In the genomic region with DNA sequence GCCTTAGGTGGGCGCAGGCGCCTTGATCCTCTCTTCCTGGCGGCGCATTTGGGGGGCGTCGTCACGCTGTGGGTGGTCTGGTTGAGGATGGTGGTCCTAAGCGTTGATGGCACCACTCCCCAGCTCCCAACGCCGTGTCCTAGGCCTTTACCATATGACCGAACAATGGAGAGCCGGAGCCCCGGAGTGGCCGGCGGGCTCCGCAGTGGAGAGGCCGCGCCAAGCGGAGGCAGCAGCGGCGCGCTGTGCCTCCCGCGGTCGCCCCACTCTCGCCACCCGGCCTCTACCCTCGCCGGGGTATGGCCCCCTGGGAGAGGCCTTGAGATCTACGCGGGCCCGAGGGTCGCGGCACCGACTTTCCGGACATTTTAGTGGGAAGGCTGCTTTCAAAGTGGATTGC, we compare ENCODE assay signal across 8 mouse cellular contexts. TPM values are rescaled to one million over a fixed set of nuclear protein-coding genes. Genes with fewer than 3 reads are reported as not detected.
DNase-seq lines count a peak whose midpoint lies in the region; ATAC-seq lines count a peak whose summit lies in the region.

No protein-coding gene starts in this region.

- peaks cover 29% of the 10 kb centered on the region for H3K36me3 ChIP-seq in intestine, embryonic 14.5 days (ENCODE audit: control insufficient read depth, insufficient read depth, low read length)

- peak; percentile 5; the same call in 1 of the 2 replicates for ATAC-seq in erythroblast, adult 5-6 weeks (replicated peaks; ENCODE audit: low FRiP score, poor library complexity, severe bottlenecking)
- ATAC-seq in intestine, embryonic 14.5 days (replicated peaks; ENCODE audit: low FRiP score, low TSS enrichment, low read depth) = peak; percentile 37
- ATAC-seq in megakaryocyte progenitor cell, adult 5-6 weeks (replicated peaks; ENCODE audit: poor library complexity) = peak; percentile 17

- peak overlapping the region; percentile 82 for H3K4me2 ChIP-seq in intestine, embryonic 14.5 days (ENCODE audit: low read length)

- no peaks in the 10 kb centered on the region for H3K27me3 ChIP-seq in intestine, embryonic 14.5 days (replicated peaks; ENCODE audit: control insufficient read depth, insufficient read depth, low read length)

- H3K4me1 ChIP-seq in intestine, embryonic 14.5 days (replicated peaks; ENCODE audit: control insufficient read depth, insufficient read depth, low read length) = peaks cover 18% of the 10 kb centered on the region

- H3K9me3 ChIP-seq in intestine, embryonic 14.5 days (ENCODE audit: control insufficient read depth, low read length) = no peaks in the 10 kb centered on the region

- WGBS in intestine, embryonic 14.5 days = under 1% methylated on average over 34 of the region's 36 CpGs

- H3K4me3 ChIP-seq in intestine, embryonic 14.5 days (ENCODE audit: low read depth, low read length) = peak overlapping the region; percentile 85

- DNase-seq in kidney, adult 18-20 months = peak; percentile 58
- DNase-seq in kidney, adult 9 months = no peak
- DNase-seq in MN1 (ENCODE audit: low spot score) = peak; percentile 62
- DNase-seq in intestine, embryonic 14.5 days (ENCODE audit: low spot score) = no peak
- no peak for DNase-seq in retina, postnatal 1 day
- no peak for DNase-seq in T-cell, adult 2 months (ENCODE audit: low spot score)

- H3K27ac ChIP-seq in intestine, embryonic 14.5 days (ENCODE audit: low read depth) = peak overlapping the region; percentile 97

- peak overlapping the region; percentile 78 for H3K9ac ChIP-seq in intestine, embryonic 14.5 days (ENCODE audit: low read length)

RNA-seq across cellular contexts. Expression of gene Teddm2, which starts 0.4 kb away (rescaled TPM):
- total RNA-seq in erythroblast, adult 5-6 weeks (2015; ENCODE audit: low replicate concordance) = 1.9 and 4.4 TPM in 2 replicates
- 1.4 and 4.6 TPM in 2 replicates for total RNA-seq in erythroblast, adult 5-6 weeks (2017; ENCODE audit: low replicate concordance)
- polyA plus RNA-seq in intestine, embryonic 14.5 days (2014; fragmentation: Nextera tagmentation; extraction: Ambion mirVana) = 0.35 and 0.42 TPM in 2 replicates
- 0.05 and 0.10 TPM in 2 replicates for total RNA-seq in megakaryocyte progenitor cell, adult 5-6 weeks (2015)
- total RNA-seq in megakaryocyte progenitor cell, adult 5-6 weeks (2017) = 0.24 TPM in 1 of 2 replicates, not detected in the other

RNA-seq across cellular contexts. Expression of gene Glul, which starts 0.6 kb away (rescaled TPM):
- 121 and 129 TPM in 2 replicates for total RNA-seq in erythroblast, adult 5-6 weeks (2015; ENCODE audit: low replicate concordance)
- total RNA-seq in erythroblast, adult 5-6 weeks (2017; ENCODE audit: low replicate concordance) = 206 and 340 TPM in 2 replicates
- 91.7 and 104 TPM in 2 replicates for polyA plus RNA-seq in intestine, embryonic 14.5 days (2014; fragmentation: Nextera tagmentation; extraction: Ambion mirVana)
- total RNA-seq in megakaryocyte progenitor cell, adult 5-6 weeks (2015) = 32.1 and 35.2 TPM in 2 replicates
- 46.2 and 55.2 TPM in 2 replicates for total RNA-seq in megakaryocyte progenitor cell, adult 5-6 weeks (2017)

RNA-seq across cellular contexts. Expression of gene Teddm1a, which starts 8.8 kb away (rescaled TPM):
- total RNA-seq in erythroblast, adult 5-6 weeks (2015; ENCODE audit: low replicate concordance) = not detected in 2 replicates
- total RNA-seq in erythroblast, adult 5-6 weeks (2017; ENCODE audit: low replicate concordance) = not detected in 2 replicates
- not detected in 2 replicates for polyA plus RNA-seq in intestine, embryonic 14.5 days (2014; fragmentation: Nextera tagmentation; extraction: Ambion mirVana)
- total RNA-seq in megakaryocyte progenitor cell, adult 5-6 weeks (2015) = not detected in 2 replicates
- total RNA-seq in megakaryocyte progenitor cell, adult 5-6 weeks (2017) = not detected in 2 replicates

RNA-seq across cellular contexts. Expression of gene Teddm1b, which starts 26.2 kb away (rescaled TPM):
- not detected in 2 replicates for total RNA-seq in erythroblast, adult 5-6 weeks (2015; ENCODE audit: low replicate concordance)
- total RNA-seq in erythroblast, adult 5-6 weeks (2017; ENCODE audit: low replicate concordance) = not detected in 2 replicates
- polyA plus RNA-seq in intestine, embryonic 14.5 days (2014; fragmentation: Nextera tagmentation; extraction: Ambion mirVana) = 0.14 and 0.28 TPM in 2 replicates
- not detected in 2 replicates for total RNA-seq in megakaryocyte progenitor cell, adult 5-6 weeks (2015)
- not detected in 2 replicates for total RNA-seq in megakaryocyte progenitor cell, adult 5-6 weeks (2017)

RNA-seq across cellular contexts. Expression of gene Rgsl1, which starts 56.4 kb away (rescaled TPM):
- not detected in 2 replicates for total RNA-seq in erythroblast, adult 5-6 weeks (2015; ENCODE audit: low replicate concordance)
- not detected in 2 replicates for total RNA-seq in erythroblast, adult 5-6 weeks (2017; ENCODE audit: low replicate concordance)
- 0.08 and 0.22 TPM in 2 replicates for polyA plus RNA-seq in intestine, embryonic 14.5 days (2014; fragmentation: Nextera tagmentation; extraction: Ambion mirVana)
- 0.59 TPM in 1 of 2 replicates, not detected in the other for total RNA-seq in megakaryocyte progenitor cell, adult 5-6 weeks (2015)
- total RNA-seq in megakaryocyte progenitor cell, adult 5-6 weeks (2017) = 0.42 TPM in 1 of 2 replicates, not detected in the other

Comparison
In these comparisons a context has a peak if more than half of its experiments do, and no peak if none do; other contexts are left out.
1. DNase-seq: peak in kidney, adult 18-20 months (single experiment) and MN1 (single experiment); none in kidney, adult 9 months (single experiment), intestine, embryonic 14.5 days (single experiment), retina, postnatal 1 day (single experiment) and T-cell, adult 2 months (single experiment).
2. Peak in every context shown above with its lines, with median percentiles within 50 percentile points of each other: ATAC-seq.